Mouse (Mus musculus) kidney, adult 2 months (tissue): ENCODE data around the gene Gk2. TPM values are rescaled to one million over a fixed set of nuclear protein-coding genes. Genes with fewer than 3 reads are reported as not detected.

ENCODE experiments used
- DNase-seq: peaks from one replicate; pipeline ENCODE4 v3.0.0; 2021
- H3K27ac ChIP-seq: fragments of 200-500 bp; 2 replicates; pipeline ENCODE4 v1.5.1; 2012; ENCODE audit warnings: low read depth, low read length, control low read depth, inconsistent platforms; ENCODE audit not compliant: insufficient read depth
- H3K27me3 ChIP-seq: fragments of 200-500 bp; replicated peaks from 2 replicates; pipeline ENCODE4 v1.6.1; 2012; ENCODE audit warnings: mild to moderate bottlenecking, moderate library complexity, low read length, inconsistent platforms; ENCODE audit not compliant: control insufficient read depth, insufficient read depth
- H3K36me3 ChIP-seq: fragments of 200-500 bp; 2 replicates; pipeline ENCODE4 v1.6.1; 2012; ENCODE audit warnings: mild to moderate bottlenecking, moderate library complexity, low read length, inconsistent platforms; ENCODE audit not compliant: control insufficient read depth, insufficient read depth
- H3K4me1 ChIP-seq: fragments of 200-500 bp; 2 replicates; pipeline ENCODE4 v1.6.1; 2011; ENCODE audit warnings: low read length; ENCODE audit not compliant: control insufficient read depth, insufficient read depth
- H3K4me3 ChIP-seq: fragments of 200-500 bp; 2 replicates; pipeline ENCODE4 v1.5.1; 2011; ENCODE audit warnings: mild to moderate bottlenecking, low read depth, low read length, control low read depth; ENCODE audit not compliant: insufficient read depth
- CTCF ChIP-seq: fragments of 200-500 bp; conservative IDR thresholded peaks from 2 replicates; pipeline ENCODE4 v1.5.1; 2011; ENCODE audit warnings: low read depth, mild to moderate bottlenecking, control low read depth, low read length, moderate library complexity, mixed read lengths; ENCODE audit not compliant: insufficient read depth, insufficient read length
- POLR2A ChIP-seq: fragments of 200-500 bp; IDR thresholded peaks from one replicate; pipeline ENCODE4 v1.6.1; 2011; ENCODE audit warnings: low read depth, low read length, control low read depth
- WGBS: fragments of 180-500 bp; shearing (Covaris S2); methylation state at CpG from one replicate; pipeline ENCODE4 v1.1.7; 2018; 5-methylcytosine and 5-hydroxymethylcytosine counted together
- polyA plus RNA-seq: library from polyadenylated mRNA; depleted of rRNA; stranded (reverse); fragments of >200 nt; gene quantifications from 2 replicates; pipeline ENCODE4 v1.2.3, GENCODE M21; 2012; rRNA removed

The Gk2 gene
- polyA plus RNA-seq, 1 experiment, result 0.06 TPM

GRCm38 (mm10) chr5:97421669-97422068 lies 35.2 kb downstream of the Gk2 start:
- TF ChIP-seq POLR2A (no peak), CTCF (no peak)
- no peaks in the 10 kb centered on the region for H3K36me3 ChIP-seq
- no peak for DNase-seq
- no peak overlapping the region for H3K4me3 ChIP-seq
- no peaks in the 10 kb centered on the region for H3K4me1 ChIP-seq
- H3K27ac ChIP-seq, result no peak overlapping the region
- H3K27me3 ChIP-seq, result no peaks in the 10 kb centered on the region
- 93% methylated on average over 2 of the region's 2 CpGs for WGBS

- H3K27ac ChIP-seq, result no peak overlapping the region
- no peak for TF ChIP-seq POLR2A
- TF ChIP-seq CTCF, result no peak
- H3K4me1 ChIP-seq, result no peaks in the 10 kb centered on the region
- DNase-seq, result no peak
- H3K4me3 ChIP-seq, result no peak overlapping the region
- H3K36me3 ChIP-seq, result no peaks in the 10 kb centered on the region
- no peaks in the 10 kb centered on the region for H3K27me3 ChIP-seq
- WGBS, result 64% methylated on average over 2 of the region's 2 CpGs
Measured at GRCm38 (mm10) chr5:97417185-97417584, 39.6 kb downstream of the Gk2 start.

DNA sequence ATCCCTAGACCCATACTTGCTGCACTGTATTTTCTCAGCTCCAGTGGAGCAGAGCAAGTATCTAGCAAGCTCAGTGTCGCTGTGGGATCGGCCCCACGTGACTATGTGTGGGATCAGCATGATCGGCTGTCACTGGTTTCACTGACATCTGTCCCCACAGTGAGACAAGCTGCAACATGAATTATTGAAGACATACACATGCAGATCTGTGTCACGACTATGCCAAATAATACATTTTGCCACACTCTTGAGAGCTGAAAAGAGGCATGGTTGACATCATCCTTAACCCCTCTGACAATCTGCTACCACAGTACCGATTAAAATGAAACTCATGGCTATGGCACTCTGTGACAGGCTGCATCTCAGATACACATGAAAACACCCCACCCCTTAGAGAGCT lies 41.0 kb downstream of the Gk2 start:
- no peak overlapping the region for H3K27ac ChIP-seq
- no peaks in the 10 kb centered on the region for H3K36me3 ChIP-seq
- DNase-seq, result no peak
- H3K4me1 ChIP-seq, result no peaks in the 10 kb centered on the region
- no peak overlapping the region for H3K4me3 ChIP-seq
- no peak for TF ChIP-seq POLR2A
- TF ChIP-seq CTCF, result no peak
- WGBS, result 50% methylated on average over 6 of the region's 6 CpGs
- no peaks in the 10 kb centered on the region for H3K27me3 ChIP-seq

- TF ChIP-seq POLR2A, result no peak
- no peak for TF ChIP-seq CTCF
- Histone ChIP-seq H3K4me1 (no peaks in the 10 kb centered on the region), H3K4me3 (no peak overlapping the region), H3K27ac (no peak overlapping the region), H3K36me3 (no peaks in the 10 kb centered on the region), H3K27me3 (no peaks in the 10 kb centered on the region)
- no peak for DNase-seq
- 89% methylated on average over 3 of the region's 3 CpGs for WGBS
Measured at GRCm38 (mm10) chr5:97413716-97414115, 43.1 kb downstream of the Gk2 start.

- DNase-seq, result no peak
- 89% methylated on average over 6 of the region's 6 CpGs for WGBS
- Histone ChIP-seq H3K4me3 (no peak overlapping the region), H3K4me1 (no peaks in the 10 kb centered on the region), H3K36me3 (no peaks in the 10 kb centered on the region), H3K27me3 (no peaks in the 10 kb centered on the region), H3K27ac (no peak overlapping the region)
- no peak for TF ChIP-seq CTCF
- no peak for TF ChIP-seq POLR2A
Measured at GRCm38 (mm10) chr5:97410190-97410589, 46.6 kb downstream of the Gk2 start.

GRCm38 (mm10) chr5:97409234-97409704 lies 47.6 kb downstream of the Gk2 start:
- H3K36me3 ChIP-seq, result no peaks in the 10 kb centered on the region
- H3K27ac ChIP-seq, result no peak overlapping the region
- DNase-seq, result no peak
- no peaks in the 10 kb centered on the region for H3K27me3 ChIP-seq
- no peak for TF ChIP-seq POLR2A
- TF ChIP-seq CTCF, result no peak
- H3K4me3 ChIP-seq, result no peak overlapping the region
- 52% methylated on average over 4 of the region's 4 CpGs for WGBS
- H3K4me1 ChIP-seq, result no peaks in the 10 kb centered on the region

Other genes starting within 250 kb of the Gk2 start
- 0.03 TPM in 1 of 2 replicates, not detected in the other for gene Naa11, start 64.6 kb downstream of the Gk2 start, polyA plus RNA-seq